Mouse (Mus musculus): ENCODE results near the gene Cyp1a2.

DNA sequence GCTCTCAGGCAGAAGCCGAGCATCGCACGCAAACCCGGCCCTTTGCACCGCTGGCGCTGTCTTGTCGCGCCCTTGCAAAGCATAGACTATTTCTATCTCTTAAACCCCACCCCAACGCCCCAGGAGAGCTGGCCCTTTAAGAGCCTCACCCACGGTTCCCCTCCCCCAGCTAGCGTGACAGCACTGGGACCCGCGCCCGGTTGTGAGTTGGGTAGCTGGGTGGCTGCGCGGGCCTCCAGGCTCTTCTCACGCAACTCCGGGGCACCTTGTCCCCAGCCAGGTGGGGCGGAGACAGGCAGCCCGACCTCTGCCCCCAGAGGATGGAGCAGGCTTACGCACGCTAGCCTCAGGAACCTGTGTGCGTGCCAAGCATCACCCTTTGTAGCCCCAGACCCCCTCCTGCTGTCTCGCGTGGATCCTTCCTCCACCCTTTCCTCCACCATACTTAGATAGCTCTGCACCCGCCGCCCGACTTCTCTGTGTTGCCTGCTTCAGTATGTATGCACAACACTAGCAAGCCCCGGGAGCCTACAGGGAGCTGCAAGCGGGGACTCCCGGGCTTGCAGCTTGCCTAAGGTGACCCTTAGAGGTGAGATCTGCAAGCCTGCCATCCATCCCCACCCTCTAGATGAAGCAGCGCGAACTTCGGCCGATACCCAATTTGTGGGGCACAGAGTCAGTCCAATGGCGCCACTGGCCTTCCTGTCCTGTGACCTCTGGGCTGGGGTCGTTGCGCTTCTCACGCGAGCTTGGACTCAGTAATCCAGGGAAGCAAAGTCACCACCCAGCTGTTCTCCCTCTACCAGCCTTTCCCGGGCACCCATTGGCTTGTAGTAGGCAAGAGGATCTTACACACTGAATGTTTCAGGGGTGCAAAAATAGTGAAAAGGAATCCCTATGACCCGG lies 13.1 kb upstream of the Cyp1a2 start:
- TF ChIP-seq POLR2A (IDR thresholded peaks at IDR 0.05; ENCODE audit: low read depth, low read length), result no peak
- no peak for TF ChIP-seq CTCF (IDR thresholded peaks at IDR 0.05; ENCODE audit: extremely low read depth, insufficient read depth, insufficient read length, insufficient replicate concordance)
